Mouse (Mus musculus) cortical plate, adult 2 months (tissue): Measurements from ENCODE around the gene Zfp365.

ENCODE experiments used
- CTCF ChIP-seq: fragments of 200-500 bp; IDR thresholded peaks from 2 replicates; pipeline ENCODE4 v1.5.1; 2011; ENCODE audit warnings: mild to moderate bottlenecking, control low read depth, low read length; ENCODE audit not compliant: insufficient read depth; ENCODE audit errors: extremely low read depth
- POLR2A ChIP-seq: fragments of 200-500 bp; IDR thresholded peaks from 2 replicates; pipeline ENCODE4 v1.6.1; 2011; ENCODE audit warnings: mild to moderate bottlenecking, low read length, control low read depth; ENCODE audit not compliant: insufficient read depth; ENCODE audit errors: extremely low read depth

GRCm38 (mm10) chr10:67894683-67895082, 17.8 kb downstream of the Zfp365 start:
- TF ChIP-seq CTCF = no peak
- no peak for TF ChIP-seq POLR2A
